Mouse (Mus musculus): ENCODE results near the gene Mettl13. TPM values are rescaled to one million over a fixed set of nuclear protein-coding genes. Genes with fewer than 3 reads are reported as not detected.
A peak's percentile ranks its signal among the peaks of the same experiment; 100 is the strongest.

Gene Mettl13
- total RNA-seq (2015) (7.9 and 8.8 TPM in 2 replicates), total RNA-seq (2017) (16.0 and 22.9 TPM in 2 replicates)

DNA sequence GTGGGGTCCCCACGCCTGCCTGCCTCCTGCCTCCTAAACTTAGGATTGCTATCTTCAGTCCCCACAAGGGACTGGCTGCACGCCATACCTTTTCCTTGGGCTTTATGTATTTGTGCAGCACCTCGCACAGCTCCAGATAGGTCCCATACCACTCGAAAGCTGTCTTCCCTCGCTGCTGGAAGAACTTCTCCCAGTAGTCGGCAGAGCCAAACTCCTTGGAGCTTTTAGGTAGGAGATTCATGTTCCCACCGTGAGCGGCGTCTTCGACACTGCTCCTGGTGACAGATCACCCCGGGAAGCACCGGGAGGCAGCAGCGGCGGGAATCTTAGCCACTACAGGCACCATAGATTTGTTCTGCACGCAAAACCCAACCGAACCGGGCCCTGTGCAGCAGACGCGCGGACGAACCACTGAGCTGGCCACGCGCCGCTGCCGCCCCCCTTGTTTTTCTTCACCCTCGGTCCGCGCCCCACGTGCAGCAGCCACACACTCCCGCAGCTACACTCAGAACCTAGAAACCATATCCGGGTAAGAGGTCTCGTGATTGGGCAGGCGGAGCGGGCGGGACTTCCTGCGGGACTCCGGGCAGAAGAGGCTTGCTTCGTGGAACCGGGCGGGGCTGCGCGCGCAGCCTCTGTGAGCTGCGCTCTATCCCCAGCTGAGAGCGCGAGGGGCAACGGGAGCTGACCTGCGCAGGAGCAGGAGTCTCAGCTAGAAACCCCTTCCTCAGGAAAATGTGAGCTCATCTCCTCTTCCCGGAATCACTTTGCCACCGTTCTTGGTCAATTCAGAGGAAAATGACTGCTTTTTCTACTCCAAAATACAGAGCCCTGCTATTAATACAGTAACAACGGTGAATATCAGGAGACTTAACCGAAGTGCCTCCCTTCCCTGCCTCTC lies at the start of gene Mettl13:
Gene Mettl13 (minus strand): TSS at position 536 of the 901 bp plus-strand sequence.
- ATAC-seq (replicated peaks; ENCODE audit: poor library complexity) = peak; percentile 93

DNA sequence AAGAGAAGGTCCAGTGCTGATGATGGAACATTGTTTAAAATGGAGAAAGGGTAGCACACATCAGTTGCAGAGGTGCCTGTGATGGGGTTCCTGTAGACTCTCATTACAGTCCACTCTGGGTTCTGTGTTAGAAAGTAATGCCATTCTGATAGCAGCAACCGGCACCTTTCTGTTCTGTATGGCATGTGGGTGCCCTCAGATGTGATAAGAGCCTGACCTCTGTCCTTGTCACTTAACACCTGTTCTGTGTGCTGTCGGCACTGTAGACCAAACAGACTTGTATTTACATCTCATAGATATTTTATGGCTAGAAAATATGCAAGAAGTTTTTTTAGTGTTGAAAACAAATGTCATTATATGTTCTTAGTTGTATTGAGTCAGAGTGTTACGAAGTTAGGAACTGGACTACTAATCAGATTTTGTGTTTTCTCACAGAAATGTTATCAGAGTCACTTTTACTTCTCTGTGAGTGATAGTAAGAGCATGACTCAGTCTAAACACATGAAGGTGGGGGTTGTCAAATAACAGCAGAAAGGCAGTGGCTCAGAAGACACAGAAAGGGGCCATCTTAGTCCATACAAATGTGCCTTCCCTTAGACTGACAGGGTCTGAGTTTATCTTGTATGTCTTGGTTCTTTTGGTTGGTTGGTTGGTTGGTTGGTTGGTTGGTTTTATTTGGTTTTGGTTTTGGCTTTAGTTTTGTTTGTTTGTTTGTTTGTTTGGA lies 49.2 kb upstream of the Mettl13 start:
- ATAC-seq (replicated peaks; ENCODE audit: poor library complexity) = peak; percentile 72

DNA sequence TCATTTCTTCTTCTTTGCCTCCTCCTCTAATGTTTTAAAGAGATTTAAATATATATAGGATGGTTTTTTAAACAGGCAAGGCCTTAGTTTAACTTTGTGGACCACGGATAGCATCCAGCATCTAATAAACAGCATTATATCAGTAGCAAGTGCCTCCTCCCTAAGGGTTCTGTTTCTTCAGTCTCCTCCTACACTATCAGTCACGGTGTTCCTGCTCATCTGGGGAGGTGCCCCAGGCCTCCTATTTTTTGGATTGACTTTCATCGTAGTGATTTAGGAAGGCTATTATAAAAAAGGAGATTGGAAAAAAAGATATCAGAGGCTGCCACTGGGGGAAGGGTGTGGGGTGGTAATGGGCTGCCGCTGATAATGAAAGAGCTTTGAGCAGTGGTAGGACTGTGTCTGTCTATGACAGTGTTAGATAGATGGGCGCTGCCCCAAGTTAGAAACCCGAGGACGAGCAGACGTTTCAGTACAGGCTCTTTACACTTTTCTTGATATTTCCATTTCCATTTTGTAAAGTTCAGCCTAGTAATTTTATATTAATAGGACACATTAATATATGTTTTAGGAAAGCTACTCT lies 42.2 kb upstream of the Mettl13 start:
- peak; percentile 52 for ATAC-seq (replicated peaks; ENCODE audit: poor library complexity)

DNA sequence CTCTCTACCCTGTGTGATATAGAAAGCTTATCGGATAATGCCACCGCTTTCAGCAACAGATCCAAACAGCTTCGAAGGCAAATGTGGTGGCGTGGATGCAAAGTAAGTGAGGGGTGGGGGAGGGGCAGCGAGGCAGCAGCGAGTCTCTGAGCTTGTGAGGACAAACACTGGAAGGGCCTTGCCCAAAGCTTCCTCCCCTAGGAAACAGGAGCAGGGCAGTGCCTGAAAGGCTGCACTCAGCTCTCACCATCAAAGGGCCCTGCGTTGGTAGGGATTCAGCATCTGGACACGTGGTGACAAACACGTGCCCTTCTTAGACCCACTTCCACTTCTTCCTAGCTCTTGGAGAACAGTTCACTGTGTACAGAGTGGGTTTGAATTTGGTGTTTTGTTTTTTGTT lies 41.1 kb upstream of the Mettl13 start:
- ATAC-seq (replicated peaks; ENCODE audit: poor library complexity) = no peak

DNA sequence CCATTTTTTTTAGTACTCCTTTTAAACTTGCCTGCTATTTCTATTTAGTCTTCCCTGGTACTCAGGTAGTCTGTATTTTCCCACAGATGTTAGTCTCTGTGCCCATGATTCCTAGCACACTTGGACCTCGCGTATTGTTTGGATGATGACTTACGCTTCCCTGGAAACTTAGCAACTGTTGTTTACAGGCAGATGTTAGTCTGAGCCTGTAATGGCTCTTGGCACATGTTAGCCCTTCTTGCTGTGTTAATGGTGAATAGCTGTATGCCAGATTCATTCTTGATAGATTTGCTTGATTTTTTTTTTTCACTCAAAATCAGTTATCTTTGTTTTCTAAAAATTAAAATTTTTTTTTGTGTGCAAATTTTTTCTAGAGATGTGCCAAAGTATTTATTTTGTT lies 40.3 kb upstream of the Mettl13 start:
- ATAC-seq (replicated peaks; ENCODE audit: poor library complexity) = no peak

DNA sequence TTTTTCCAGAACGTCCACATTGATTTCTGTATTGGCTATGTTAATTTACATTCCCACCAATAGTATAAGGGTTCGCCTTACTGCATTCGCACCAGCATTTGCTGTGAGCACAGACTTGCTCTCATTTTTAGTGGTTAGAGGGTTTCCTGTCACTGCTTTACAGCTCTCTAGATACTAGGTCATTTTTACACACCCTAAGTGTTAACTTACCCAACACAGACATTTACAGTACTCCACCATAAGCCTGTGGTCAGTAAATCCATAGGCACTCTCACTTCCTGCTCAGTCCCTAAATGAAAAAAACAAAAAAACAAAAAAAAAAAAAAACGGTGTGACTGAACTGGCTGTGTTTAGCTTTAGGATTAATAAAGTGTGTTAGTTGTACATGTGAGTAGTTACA lies 37.9 kb upstream of the Mettl13 start:
- ATAC-seq (replicated peaks; ENCODE audit: poor library complexity) = no peak

DNA sequence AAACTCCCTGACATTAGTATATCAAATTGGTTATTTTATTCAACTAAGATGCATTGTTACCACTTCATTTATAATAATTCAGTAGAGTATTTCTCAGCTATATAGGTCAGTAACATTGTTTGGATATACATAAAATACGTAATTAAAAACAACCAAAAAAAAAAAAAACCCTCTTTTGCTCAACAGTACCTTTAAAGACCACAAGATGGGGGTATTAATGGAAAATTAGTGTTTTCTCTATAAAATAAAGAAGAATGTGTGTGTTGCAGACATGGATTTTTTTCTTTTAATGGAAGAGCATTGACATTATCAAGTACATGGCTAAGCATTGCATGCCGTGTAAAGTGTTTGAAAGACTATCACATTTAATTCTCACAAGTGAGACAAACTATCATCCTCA lies 34.5 kb upstream of the Mettl13 start:
- ATAC-seq (replicated peaks; ENCODE audit: poor library complexity) = 0 out of 2 replicates have a peak, but pooled peaks have one; percentile 39

DNA sequence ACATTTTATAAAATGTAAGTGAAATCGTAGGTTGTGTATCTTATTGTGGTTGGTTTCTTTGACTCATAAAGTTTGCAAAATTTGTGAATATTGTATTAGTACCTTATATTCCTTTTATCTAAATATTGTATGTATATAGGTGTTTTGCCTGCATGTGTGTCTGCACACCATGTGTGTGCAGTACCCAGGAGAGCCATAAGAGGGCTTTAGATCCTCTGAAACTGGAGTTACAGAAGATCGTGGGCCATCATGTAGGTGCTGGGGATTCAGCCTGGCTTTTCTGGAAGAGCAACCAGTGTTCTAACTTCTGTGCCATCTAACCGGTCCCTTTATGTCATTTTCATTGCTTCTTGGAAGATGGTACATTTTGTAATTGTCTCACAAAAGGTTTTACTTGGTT lies 26.7 kb upstream of the Mettl13 start:
- no peak for ATAC-seq (replicated peaks; ENCODE audit: poor library complexity)

DNA sequence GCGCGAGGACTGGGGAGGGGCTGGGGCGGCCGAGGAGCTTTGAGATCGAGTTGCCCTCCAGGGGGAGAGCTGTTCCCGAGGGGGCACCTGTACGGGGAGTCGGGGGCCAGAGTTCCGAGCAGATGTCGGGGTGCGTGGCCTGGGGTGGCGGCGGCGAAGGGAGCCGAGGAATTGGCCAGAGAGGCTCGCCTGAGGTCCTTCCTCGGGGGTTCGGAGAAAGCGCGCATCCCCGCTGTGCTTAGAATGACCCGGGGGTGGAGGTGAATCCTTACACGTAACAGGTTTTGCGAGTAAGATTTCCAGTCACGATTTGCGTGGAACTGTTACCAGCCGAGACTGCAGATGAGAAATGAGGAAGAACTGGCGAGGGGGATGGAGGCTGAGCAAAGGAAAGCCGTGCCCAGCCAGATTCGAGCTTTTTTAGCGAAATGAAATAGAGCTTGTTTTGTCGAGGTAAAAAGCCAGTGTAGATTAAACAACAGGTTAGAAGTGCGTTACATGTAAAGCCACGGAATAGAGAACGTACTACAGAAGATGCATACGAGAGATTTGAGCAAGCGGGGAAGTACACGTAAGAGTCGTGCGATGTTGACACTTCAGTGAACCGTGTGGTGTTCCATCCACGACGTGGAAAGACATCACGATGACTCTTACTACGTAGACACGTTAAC lies 22.7 kb upstream of the Mettl13 start:
- ATAC-seq (replicated peaks; ENCODE audit: poor library complexity) = peak; percentile 55

DNA sequence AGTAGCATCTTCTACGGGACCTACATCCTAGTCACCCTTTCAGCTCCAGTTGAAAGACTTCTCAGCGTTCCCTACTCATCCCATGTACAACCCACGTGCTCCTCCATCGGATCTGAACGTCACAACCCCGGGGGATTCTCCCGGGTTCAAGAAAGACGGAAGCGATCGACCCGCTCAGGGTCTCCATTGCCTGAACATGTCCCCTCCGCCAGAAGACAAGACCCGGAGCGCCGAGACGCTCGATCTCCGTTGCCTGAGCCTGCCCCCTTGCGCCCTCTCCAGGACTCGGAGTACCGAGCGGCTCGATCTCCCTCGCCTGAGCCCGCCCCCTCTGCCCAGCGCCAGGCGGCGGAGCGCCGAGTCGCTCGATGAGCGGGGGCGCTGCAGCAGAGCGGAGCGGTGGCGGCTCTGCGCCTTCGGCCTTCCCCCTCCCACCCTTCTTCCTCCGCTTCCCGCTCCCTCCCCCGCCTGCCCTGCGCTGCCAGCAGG lies 22.0 kb upstream of the Mettl13 start, which contains the start of gene Vamp4:
Gene Vamp4 (plus strand): TSS at position 256 of the 489 bp plus-strand sequence.
- ATAC-seq (replicated peaks; ENCODE audit: poor library complexity) = peak; percentile 87

DNA sequence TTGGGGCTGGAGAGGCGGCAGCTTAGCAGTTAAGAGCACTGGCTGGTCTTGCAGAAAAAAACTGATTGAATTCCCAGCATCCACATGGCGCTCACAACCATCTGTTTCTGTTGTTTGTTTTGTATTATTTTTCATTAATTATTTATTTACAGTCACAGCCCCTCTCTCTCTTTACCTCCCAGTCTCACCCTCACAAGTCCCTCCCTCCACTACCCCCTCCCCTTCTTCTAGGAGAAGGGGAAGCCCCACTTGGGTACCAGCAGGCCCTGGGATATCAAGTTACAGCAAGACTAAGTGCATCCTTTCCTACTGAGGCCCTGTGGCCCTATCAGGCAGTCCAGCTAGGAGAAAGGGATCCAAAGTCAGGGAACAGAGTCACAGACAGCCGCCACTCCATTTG lies 19.0 kb upstream of the Mettl13 start:
- no peak for ATAC-seq (replicated peaks; ENCODE audit: poor library complexity)

DNA sequence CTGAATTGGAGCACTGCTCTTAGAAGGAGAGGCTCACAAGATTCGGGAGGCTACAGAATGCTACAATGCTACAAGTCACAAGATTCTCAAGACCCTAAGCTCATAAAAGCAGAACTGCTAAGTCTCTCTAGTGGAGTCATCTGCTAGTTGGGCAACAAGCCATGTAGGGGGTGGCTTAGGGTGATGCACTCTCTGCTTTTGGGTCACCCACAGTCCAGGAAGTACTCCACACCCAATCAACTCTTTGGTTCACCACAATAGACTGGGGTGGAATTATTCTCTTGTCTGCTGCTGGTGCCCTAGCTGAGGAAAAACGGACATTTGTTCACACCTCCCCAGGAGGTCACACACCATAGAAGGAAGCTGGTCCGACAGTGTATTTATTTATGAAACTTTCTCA lies 16.6 kb upstream of the Mettl13 start:
- ATAC-seq (replicated peaks; ENCODE audit: poor library complexity) = peak; percentile 90

DNA sequence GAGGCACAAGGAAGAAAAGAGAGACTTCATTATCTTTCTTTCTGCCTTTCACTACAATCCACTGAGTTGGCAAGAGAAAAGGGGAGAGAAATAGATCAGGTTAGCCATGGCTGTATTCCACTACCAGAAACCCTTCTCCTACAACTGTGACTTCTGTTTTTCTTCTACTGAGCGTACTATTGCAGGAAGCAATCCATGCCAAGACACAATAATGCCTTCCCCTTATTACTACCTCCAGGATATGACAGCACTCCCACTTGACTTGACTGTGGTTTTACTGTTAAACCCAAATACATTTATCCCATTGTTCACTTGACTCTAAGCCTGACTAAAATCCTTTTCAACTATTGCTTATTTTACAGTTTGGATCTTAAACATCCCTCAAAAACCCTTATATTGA lies 14.9 kb upstream of the Mettl13 start:
- ATAC-seq (replicated peaks; ENCODE audit: poor library complexity) = peak; percentile 68

DNA sequence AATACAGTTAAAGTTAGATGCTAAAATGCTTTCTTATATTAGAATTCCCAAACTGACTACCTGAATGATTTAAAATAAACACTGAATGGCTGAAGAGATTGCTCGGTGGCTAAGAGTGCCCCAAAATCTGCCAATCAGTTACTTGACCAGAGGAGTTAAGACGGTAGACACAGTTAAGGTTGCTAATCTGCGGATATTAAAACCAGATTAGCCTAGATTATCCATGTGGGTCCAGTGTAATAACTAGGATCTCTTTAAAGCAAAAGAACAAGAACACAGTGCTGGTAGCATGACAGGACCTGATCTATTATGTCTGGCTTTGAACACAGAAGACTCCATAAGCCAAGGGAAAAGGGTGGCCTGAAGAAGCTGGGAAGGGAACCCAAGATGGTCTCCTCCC lies 5.8 kb upstream of the Mettl13 start:
- no peak for ATAC-seq (replicated peaks; ENCODE audit: poor library complexity)

DNA sequence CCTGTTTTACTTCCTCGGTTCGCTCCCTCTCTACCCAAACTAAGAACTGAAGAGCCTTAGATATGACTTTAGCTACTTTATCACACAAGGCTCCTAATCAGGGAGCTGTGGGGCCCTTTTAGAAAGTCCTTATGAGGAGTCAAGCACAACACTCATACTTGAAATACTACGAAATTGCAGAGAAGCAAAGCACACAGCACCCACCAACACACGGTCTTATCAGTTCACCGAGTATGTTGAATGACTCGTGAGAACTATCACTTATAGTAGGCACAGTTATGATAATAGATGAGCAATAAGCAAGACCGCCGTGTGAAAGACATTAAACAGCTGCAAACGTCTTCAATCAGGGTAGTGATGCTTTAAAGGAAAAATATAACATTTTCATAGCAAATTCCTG lies 4.6 kb upstream of the Mettl13 start:
- no peak for ATAC-seq (replicated peaks; ENCODE audit: poor library complexity)

DNA sequence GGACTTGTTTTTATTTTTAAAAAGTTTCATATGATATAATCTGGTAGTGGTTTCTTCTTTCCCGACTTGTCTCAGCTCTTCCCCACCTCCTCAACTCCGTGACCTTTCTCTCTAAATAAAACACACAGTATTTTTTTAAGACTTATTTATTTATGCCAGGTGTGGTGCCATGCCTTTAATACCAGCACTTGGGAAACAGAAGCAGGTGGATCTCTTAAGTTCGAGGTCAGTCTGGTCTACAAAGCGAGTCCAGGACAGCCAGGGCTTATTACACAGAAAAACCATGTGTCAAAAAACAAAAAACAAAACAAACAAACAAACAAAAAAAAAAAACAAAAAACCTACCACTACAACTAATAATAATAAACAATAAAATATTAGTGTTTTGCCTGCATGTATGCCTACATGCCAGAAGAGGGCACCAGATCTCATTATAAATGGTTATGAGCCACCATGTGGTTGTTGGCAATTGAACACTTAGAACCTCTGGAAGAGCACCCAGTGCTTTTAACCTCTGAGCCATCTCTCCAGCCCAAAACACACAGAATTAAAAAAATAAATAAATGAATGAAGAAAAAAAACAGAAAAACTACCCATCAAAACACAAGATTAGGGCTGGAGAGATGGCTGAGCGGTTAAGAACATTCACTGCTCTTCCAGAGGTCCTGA lies 1.4 kb upstream of the Mettl13 start:
- 0 out of 2 replicates have a peak, but pooled peaks have one; percentile 17 for ATAC-seq (replicated peaks; ENCODE audit: poor library complexity)

DNA sequence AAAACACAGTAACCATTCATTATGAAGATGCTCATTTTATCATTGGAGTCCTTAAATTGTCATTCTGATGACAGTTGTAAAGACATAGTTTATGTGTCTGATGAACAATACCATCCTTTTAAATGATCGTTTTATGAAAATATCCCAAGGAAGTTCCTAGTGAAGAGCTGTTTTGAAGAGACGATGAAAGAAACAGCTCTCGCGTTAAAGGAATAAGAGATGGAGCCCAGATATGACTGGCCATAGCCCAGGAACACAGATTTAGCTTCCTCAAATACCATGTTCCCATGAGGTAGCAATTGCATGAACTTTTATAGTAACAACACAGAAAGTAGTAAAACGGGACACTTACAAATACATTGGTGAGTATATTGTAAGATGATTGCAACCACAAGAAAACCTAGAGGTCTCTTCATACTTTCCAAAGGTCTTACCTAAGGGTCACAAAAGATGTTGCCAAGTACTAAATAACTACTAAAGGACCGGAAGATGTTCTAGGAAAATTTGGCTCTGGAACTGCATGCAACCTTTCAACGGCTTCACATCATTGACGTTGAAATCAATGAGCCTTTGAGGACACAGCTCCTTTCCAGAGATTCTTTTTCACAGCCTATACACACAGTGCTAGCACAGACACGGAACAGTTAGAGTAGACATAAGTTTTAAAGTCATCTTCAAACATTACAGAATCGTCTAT lies 714 bp upstream of the Mettl13 start:
- ATAC-seq (replicated peaks; ENCODE audit: poor library complexity) = no peak

DNA sequence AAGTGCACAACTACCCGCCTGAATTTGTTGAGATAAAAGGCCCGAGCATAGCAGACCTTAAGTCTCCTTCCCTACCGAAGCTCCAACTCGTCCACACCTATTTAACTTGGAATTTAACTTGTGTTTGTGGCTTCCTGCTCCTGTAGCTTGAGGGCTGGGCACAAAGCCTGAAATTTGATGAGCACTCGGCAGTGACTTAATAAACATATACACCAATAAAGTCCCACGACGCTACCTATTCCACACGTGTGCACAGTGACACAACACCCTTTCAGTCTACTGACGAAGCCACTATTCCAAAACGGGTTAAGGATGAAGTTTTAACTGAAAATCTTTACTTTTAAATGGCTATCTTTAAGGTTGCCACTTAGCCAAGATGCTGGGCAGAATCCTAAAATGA lies 744 bp downstream of the Mettl13 start:
- ATAC-seq (replicated peaks; ENCODE audit: poor library complexity) = 0 out of 2 replicates have a peak, but pooled peaks have one; percentile 9

DNA sequence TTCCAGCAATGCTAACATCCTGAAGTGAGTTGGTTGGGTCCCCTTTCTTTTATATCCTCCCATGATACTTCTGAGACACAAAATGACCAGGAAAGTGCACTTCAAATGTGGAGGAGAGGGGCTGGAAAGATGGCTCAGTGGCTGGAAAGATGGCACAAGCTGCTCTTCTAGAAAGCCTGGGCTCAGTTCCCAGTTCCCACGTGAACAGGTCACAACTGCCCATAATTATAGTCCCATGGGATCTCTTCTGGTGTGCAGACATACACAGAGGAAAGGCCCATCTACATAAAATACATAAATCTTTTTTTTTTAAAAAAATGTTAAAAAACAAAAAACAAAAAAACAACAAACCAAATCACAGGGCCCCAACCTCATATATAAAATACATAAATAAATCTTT lies 5.1 kb downstream of the Mettl13 start:
- ATAC-seq (replicated peaks; ENCODE audit: poor library complexity) = no peak

Data from megakaryocyte progenitor cell, adult 5-6 weeks (primary cell).